In the genomic region with DNA sequence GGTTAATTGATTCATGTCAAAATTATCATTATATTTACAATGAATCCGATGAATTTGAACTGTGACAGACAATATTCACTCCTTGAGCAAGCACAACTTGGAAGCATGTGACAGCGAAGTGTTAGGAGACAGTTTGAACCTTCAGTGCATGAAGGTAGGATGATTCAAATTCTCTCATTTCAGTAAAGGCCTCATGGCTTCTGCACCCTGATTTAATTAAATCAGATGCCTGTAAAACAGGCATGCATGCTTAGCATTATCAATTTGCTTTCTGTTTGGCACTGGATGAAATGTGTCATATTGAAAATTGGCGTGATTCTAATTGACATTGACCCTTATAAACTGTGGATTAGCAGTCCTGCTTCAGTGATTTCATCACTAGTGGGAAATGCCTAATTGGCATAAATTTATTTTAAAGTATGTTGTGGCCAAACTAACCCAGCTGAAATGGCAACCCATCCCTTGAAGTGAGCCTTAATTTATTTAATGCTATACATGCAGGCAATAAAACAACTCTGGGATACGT, we compare ENCODE assay signal across 18 mouse cellular contexts.
DNase-seq lines count a peak whose midpoint lies in the region; ATAC-seq and TF ChIP-seq lines count a peak whose summit lies in the region.
"Had no signal": no experiment of that assay in that cellular context is flagged by ENCODE, and none has a peak within 500 bp of the region (broad histone marks: within the 10 kb centered on the region; RNA-seq: fewer than 3 reads in every experiment).

No protein-coding gene starts in this region.

- TF ChIP-seq CTCF in layer of hippocampus, adult 2 months (conservative IDR thresholded peaks at IDR 0.05), result no peak

- H3K27ac ChIP-seq in forebrain, embryonic 13.5 days, result no peak overlapping the region
- no peak overlapping the region for H3K27ac ChIP-seq in forebrain, embryonic 11.5 days (ENCODE audit: low read depth, low read length)
- peak overlapping the region; percentile 66 for H3K27ac ChIP-seq in layer of hippocampus, adult 2 months
- H3K27ac ChIP-seq: heart, embryonic 13.5 days; hindbrain, embryonic 15.5 days had no signal

- peak; percentile 42; the same call in 1 of the 2 replicates for ATAC-seq in forebrain, embryonic 13.5 days
- ATAC-seq in forebrain, embryonic 11.5 days (replicated peaks; ENCODE audit: low FRiP score), result no peak
- ATAC-seq: activated CD4-positive, CD25-positive, alpha-beta regulatory T cell, adult 4 months; Patski had no signal

- H3K4me3 ChIP-seq in forebrain, embryonic 13.5 days, result no peak overlapping the region
- H3K4me3 ChIP-seq in forebrain, embryonic 11.5 days (ENCODE audit: low read depth, low read length), result no peak overlapping the region
- no peak overlapping the region for H3K4me3 ChIP-seq in layer of hippocampus, adult 2 months
- H3K4me3 ChIP-seq: heart, embryonic 13.5 days; hindbrain, embryonic 15.5 days had no signal

- peaks cover 5% of the 10 kb centered on the region; the same call in 1 of the 2 replicates for H3K4me1 ChIP-seq in forebrain, embryonic 13.5 days
- H3K4me1 ChIP-seq in forebrain, embryonic 11.5 days (replicated peaks; ENCODE audit: control insufficient read depth, insufficient read depth, low read length), result no peaks in the 10 kb centered on the region
- H3K4me1 ChIP-seq: heart, embryonic 13.5 days; hindbrain, embryonic 15.5 days had no signal

- no peak overlapping the region for H3K9ac ChIP-seq in forebrain, embryonic 13.5 days
- no peak overlapping the region for H3K9ac ChIP-seq in forebrain, embryonic 11.5 days (ENCODE audit: low read length)
- H3K9ac ChIP-seq: heart, embryonic 13.5 days; hindbrain, embryonic 15.5 days had no signal

- no peaks in the 10 kb centered on the region for H3K9me3 ChIP-seq in forebrain, embryonic 13.5 days (replicated peaks)
- H3K9me3 ChIP-seq in forebrain, embryonic 11.5 days (ENCODE audit: control insufficient read depth, low read length), result no peaks in the 10 kb centered on the region
- H3K9me3 ChIP-seq: heart, embryonic 13.5 days; hindbrain, embryonic 15.5 days had no signal

- H3K36me3 ChIP-seq in forebrain, embryonic 13.5 days (ENCODE audit: poor library complexity, severe bottlenecking), result no peaks in the 10 kb centered on the region
- H3K36me3 ChIP-seq in forebrain, embryonic 11.5 days (ENCODE audit: control insufficient read depth, insufficient read depth, low read length), result no peaks in the 10 kb centered on the region
- H3K36me3 ChIP-seq: heart, embryonic 13.5 days; hindbrain, embryonic 15.5 days had no signal

- no peak for DNase-seq in forebrain, embryonic 11.5 days (ENCODE audit: low spot score)
- no peak for DNase-seq in layer of hippocampus, adult 2 months (ENCODE audit: low spot score in 2 of 2)
- no peak for DNase-seq in layer of hippocampus, postnatal 14 days (ENCODE audit: low spot score in 2 of 2)
- DNase-seq in Muller cell, postnatal 12 days (ENCODE audit: inconsistent ontology term), result peak; percentile 41
- DNase-seq in retina, postnatal 1 day, result peak; percentile 25
- no peak for DNase-seq in adrenal gland, adult 18-20 months (ENCODE audit: low spot score in 2 of 2)
- DNase-seq: adrenal gland, adult 2 months; adrenal gland, postnatal 25 days; cerebellum, adult 2 months; cerebellum, postnatal 10 days; gastrocnemius, postnatal 36 days; heart, adult 11 months; heart, postnatal 36 days had no signal

- WGBS in forebrain, embryonic 13.5 days, result 69% methylated on average over 4 of the region's 4 CpGs
- 90% methylated on average over 4 of the region's 4 CpGs for WGBS in forebrain, embryonic 11.5 days

- no peaks in the 10 kb centered on the region for H3K27me3 ChIP-seq in forebrain, embryonic 13.5 days
- no peaks in the 10 kb centered on the region for H3K27me3 ChIP-seq in forebrain, embryonic 11.5 days (ENCODE audit: control insufficient read depth, insufficient read depth, low read length)
- H3K27me3 ChIP-seq: heart, embryonic 13.5 days; hindbrain, embryonic 15.5 days; Patski had no signal

- H3K4me2 ChIP-seq in forebrain, embryonic 13.5 days, result no peak overlapping the region
- no peak overlapping the region for H3K4me2 ChIP-seq in forebrain, embryonic 11.5 days (ENCODE audit: low read depth, low read length, severe bottlenecking)
- H3K4me2 ChIP-seq: heart, embryonic 13.5 days; hindbrain, embryonic 15.5 days had no signal

Comparison
In these comparisons a context has a peak if more than half of its experiments do, and no peak if none do; other contexts are left out.
1. DNase-seq: peak in Muller cell, postnatal 12 days (single experiment) and retina, postnatal 1 day (single experiment); none in forebrain, embryonic 11.5 days (single experiment), layer of hippocampus, adult 2 months (0 of 2), layer of hippocampus, postnatal 14 days (0 of 2) and adrenal gland, adult 18-20 months (0 of 2).